Comparison of ENCODE assay signal across 16 mouse cellular contexts in the genomic region with DNA sequence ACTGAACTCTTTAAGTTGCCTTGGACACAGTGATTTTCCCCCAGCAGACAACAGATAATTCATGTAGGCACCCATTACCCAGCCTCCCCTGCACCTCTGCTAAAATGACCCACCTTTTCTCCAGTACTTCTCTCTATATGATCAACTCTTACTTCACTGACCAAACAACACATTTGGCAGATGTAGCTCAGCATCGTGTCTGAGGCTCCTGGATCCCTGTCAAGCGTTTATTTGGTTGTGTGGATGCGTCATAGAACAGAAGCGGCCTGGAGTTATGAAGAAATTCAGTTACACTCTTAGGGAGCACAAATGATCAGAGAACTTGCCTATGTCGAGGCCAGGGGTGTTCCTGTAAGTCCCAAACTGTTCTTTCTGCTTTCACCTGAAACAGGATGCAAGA.
"Had no signal": no experiment of that assay in that cellular context is flagged by ENCODE, and none has a peak within 500 bp of the region (broad histone marks: within the 10 kb centered on the region; RNA-seq: fewer than 3 reads in every experiment).

No protein-coding gene starts in this region.

- DNase-seq: cerebellum, adult 8-10 months; cerebellum, adult 9-10 months; cerebellum, adult 9-11 months; cerebellum, postnatal 10 days; cerebellum, postnatal 14 days; cerebellum, postnatal 25 days; cerebellum, postnatal 36 days; embryo, embryonic 11 days; forebrain, postnatal 0 days; gastrocnemius, adult 2 months; gastrocnemius, postnatal 10 days; gastrocnemius, postnatal 14 days; gastrocnemius, postnatal 25 days; gastrocnemius, postnatal 36 days; heart, adult 18-20 months; heart, adult 2 months had no signal
